Mouse (Mus musculus) MEL (cell line): ENCODE data around the gene Otulinl.
A peak's percentile ranks its signal among the peaks of the same experiment; 100 is the strongest.

Experiments used
- CHD2 ChIP-seq: IDR thresholded peaks from 2 replicates; pipeline ENCODE4 v1.6.1; 2011; ENCODE audit warnings: low read length, improper control_type of control experiment
- CTCF ChIP-seq, 3 experiments: IDR thresholded peaks in 2 of 3; conservative IDR thresholded peaks in 1 of 3; 2 replicates each; pipeline ENCODE4 v1.5.1; 2011 to 2012; ENCODE audit warnings: low read length in 3 of 3, low read depth in 2 of 3, mild to moderate bottlenecking in 2 of 3, improper control_type of control experiment in 1 of 3, inconsistent platforms in 1 of 3, mixed read lengths in 1 of 3, moderate library complexity in 1 of 3; ENCODE audit not compliant: control insufficient read depth in 1 of 3, insufficient read depth in 1 of 3, poor library complexity in 1 of 3, severe bottlenecking in 1 of 3
- ETS1 ChIP-seq: IDR thresholded peaks from 2 replicates; pipeline ENCODE4 v1.6.1; 2012; ENCODE audit warnings: low read depth, mild to moderate bottlenecking, inconsistent platforms, low read length, improper control_type of control experiment, moderate library complexity
- MAZ ChIP-seq: IDR thresholded peaks from 2 replicates; pipeline ENCODE4 v1.6.1; 2012; ENCODE audit warnings: low read depth, mild to moderate bottlenecking, inconsistent platforms, low read length, improper control_type of control experiment
- MEF2A ChIP-seq: IDR thresholded peaks from 2 replicates; pipeline ENCODE4 v1.6.1; 2014; ENCODE audit warnings: low read depth, mild to moderate bottlenecking, inconsistent platforms, low read length, improper control_type of control experiment; ENCODE audit not compliant: poor library complexity, insufficient replicate concordance, severe bottlenecking; ENCODE audit errors: extremely low read depth
- MXI1 ChIP-seq: IDR thresholded peaks from 2 replicates; pipeline ENCODE4 v1.6.1; 2011; ENCODE audit warnings: mild to moderate bottlenecking, low read depth, low read length, improper control_type of control experiment
- POLR2A ChIP-seq, 2 experiments: IDR thresholded peaks; 2 replicates each; pipeline ENCODE4 v1.6.1; 2011 to 2012; ENCODE audit warnings: low read length in 2 of 2, mild to moderate bottlenecking in 2 of 2, control low read depth in 1 of 2, improper control_type of control experiment in 1 of 2, low read depth in 1 of 2, moderate library complexity in 1 of 2; ENCODE audit not compliant: control insufficient read depth in 1 of 2, insufficient read depth in 1 of 2, poor library complexity in 1 of 2
- RCOR1 ChIP-seq: IDR thresholded peaks from 2 replicates; pipeline ENCODE4 v1.6.1; 2012; ENCODE audit warnings: low read depth, mild to moderate bottlenecking, inconsistent platforms, low read length, improper control_type of control experiment
- TAL1 ChIP-seq: IDR thresholded peaks from 2 replicates; pipeline ENCODE4 v1.6.1; 2012; ENCODE audit warnings: mild to moderate bottlenecking, inconsistent platforms, low read length, moderate library complexity, mixed read lengths
- ZC3H11A ChIP-seq: IDR thresholded peaks from 2 replicates; pipeline ENCODE4 v1.6.1; 2012; ENCODE audit warnings: low read depth, mild to moderate bottlenecking, inconsistent platforms, low read length, improper control_type of control experiment
- ZNF384 ChIP-seq: IDR thresholded peaks from 2 replicates; pipeline ENCODE4 v1.6.1; 2012; ENCODE audit warnings: low read depth, mild to moderate bottlenecking, inconsistent platforms, low read length, improper control_type of control experiment

- TF ChIP-seq MAZ: 0 out of 2 replicates have a peak, but pooled peaks have one; percentile 20
- no peak for TF ChIP-seq CHD2
- TF ChIP-seq CTCF (IDR thresholded peaks at IDR 0.05 in 2 of 3, conservative IDR thresholded peaks at IDR 0.05 in 1 of 3; ENCODE audit: control insufficient read depth in 1 of 3, insufficient read depth in 1 of 3, low read depth in 2 of 3, low read length in 3 of 3, poor library complexity in 1 of 3, severe bottlenecking in 1 of 3): peak; percentile 49 to 95 (median 85)
- TF ChIP-seq TAL1: no peak
- no peak for TF ChIP-seq ZNF384
- no peak for TF ChIP-seq MEF2A
- TF ChIP-seq POLR2A (IDR thresholded peaks at IDR 0.05; ENCODE audit: control insufficient read depth in 1 of 2, insufficient read depth in 1 of 2, low read depth in 1 of 2, low read length in 2 of 2, poor library complexity in 1 of 2): no peak
- no peak for TF ChIP-seq RCOR1
- TF ChIP-seq ETS1: no peak
- TF ChIP-seq ZC3H11A: peak; percentile 73
- no peak for TF ChIP-seq MXI1
Observed at GRCm38 (mm10) chr15:27612533-27613221, 68.7 kb downstream of the Otulinl start.
